Mouse (Mus musculus) brain, embryonic 14.5 days (tissue): ENCODE results near the gene Apobec3.

Experiments used
- CTCF ChIP-seq: fragments of 200-500 bp; IDR thresholded peaks from 2 replicates; pipeline ENCODE4 v1.5.1; 2012; ENCODE audit warnings: inconsistent platforms, mild to moderate bottlenecking, moderate library complexity, borderline replicate concordance; ENCODE audit not compliant: insufficient read depth, insufficient read length; ENCODE audit errors: extremely low read depth
- POLR2A ChIP-seq: fragments of 200-500 bp; IDR thresholded peaks from 2 replicates; pipeline ENCODE4 v1.6.1; 2012; ENCODE audit warnings: mild to moderate bottlenecking, inconsistent platforms, borderline replicate concordance; ENCODE audit not compliant: poor library complexity, insufficient read depth, insufficient read length, severe bottlenecking; ENCODE audit errors: extremely low read depth

GRCm38 (mm10) chr15:79918485-79918884, 27.0 kb downstream of the Apobec3 start:
- TF ChIP-seq CTCF (no peak), POLR2A (no peak)
